Mouse (Mus musculus): ENCODE data around the gene Rnf133.

Gene Rnf133

DNA sequence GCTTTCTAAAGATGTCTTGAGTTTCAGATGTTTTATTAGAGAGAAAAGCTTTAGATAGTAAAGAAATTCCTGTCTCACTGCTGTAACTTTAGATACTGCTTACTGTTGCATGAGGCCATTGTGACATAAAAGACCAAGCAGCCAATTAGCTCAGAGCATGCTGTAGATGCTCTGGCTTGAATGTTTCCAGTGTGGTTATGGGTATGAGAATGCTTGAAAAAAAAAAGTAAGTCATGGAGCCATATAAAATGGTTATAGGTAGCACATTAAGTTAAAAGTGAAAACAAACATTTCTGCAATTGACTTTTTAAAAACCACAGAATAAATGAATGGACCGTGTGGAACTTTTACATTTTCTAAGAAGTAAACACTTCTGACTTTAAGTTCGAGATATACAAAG is at the start of gene Rnf133:
Gene Rnf133, minus strand, starts transcription at position 101 of the 400 bp plus-strand sequence.
- no peak for DNase-seq

GRCm38 (mm10) chr6:23678172-23678571 is 28.1 kb upstream of the Rnf133 start:
- DNase-seq, result no peak

- DNase-seq, result no peak
Measured at GRCm38 (mm10) chr6:23655036-23655435, 4.9 kb upstream of the Rnf133 start, which contains the start of gene Rnf148. Gene Rnf148, minus strand, starts transcription at chr6:23655136.

GRCm38 (mm10) chr6:23648732-23649131 is 1.4 kb downstream of the Rnf133 start:
- no peak for DNase-seq

- DNase-seq, result no peak
Measured at GRCm38 (mm10) chr6:23647627-23648247, 2.4 kb downstream of the Rnf133 start.

DNA sequence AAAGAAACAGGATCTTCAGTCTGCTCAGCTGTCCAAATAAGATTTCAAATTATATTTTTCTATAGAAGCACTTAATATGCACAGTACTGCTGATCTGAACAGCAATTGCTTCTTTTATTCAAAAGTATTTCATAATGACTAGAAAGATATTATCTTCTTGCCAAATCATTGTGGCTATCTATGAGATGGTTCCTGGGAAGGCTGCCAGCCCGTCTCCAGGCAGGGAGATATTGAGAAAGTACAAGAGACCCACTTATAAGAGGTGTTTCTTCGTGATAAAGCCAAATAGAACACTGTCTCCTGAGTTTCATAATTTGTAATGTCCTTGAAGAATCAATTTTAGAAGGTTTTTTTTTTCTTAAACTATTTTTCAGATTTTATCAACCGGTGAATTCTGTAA is 13.0 kb downstream of the Rnf133 start:
- DNase-seq, result peak; percentile 25

GRCm38 (mm10) chr6:23635208-23635607 is 14.9 kb downstream of the Rnf133 start:
- DNase-seq, result no peak

DNA sequence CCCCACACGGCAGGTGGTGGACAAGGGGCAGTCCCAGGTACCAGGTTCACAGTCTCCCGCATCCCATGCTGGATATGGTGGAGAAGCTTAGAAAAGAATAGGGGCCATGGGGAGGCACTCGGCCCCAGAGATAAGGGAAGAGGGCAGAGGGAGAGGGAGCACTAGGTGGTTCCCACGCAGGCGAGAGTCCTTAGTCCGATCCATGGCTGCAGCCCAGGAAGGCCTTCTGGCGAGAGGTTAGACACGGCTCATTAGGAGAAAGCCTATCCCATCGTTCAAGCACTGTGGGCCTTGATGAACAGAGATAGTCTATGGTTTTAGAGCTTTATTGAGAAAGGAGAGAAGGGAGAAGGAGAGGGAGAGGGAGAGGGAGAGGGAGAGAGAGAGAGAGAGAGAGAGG is 16.1 kb downstream of the Rnf133 start:
- no peak for DNase-seq

DNA sequence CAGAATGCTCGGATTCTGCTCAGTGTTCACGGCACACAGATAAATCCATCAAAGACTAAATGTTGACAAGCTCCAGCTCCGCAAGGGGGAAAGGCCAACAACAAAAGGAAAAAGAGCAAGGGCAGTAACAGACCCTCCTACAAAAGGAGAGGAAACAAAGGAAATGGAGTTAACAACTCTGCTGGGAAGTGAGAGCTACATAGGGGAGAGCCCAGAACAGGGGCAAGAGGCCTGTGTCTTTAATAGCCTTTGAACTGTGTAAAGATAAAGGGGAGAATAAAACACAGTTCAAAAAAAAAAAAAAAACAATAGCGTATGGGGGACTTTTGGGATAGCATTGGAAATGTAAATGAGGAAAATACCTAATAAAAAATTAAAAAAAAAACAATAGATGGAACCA is 19.6 kb downstream of the Rnf133 start:
- no peak for DNase-seq

Measured in layer of hippocampus, adult 9-11 months (tissue).